Mouse (Mus musculus): ENCODE data around the gene Dbx1. TPM values are rescaled to one million over a fixed set of nuclear protein-coding genes. Genes with fewer than 3 reads are reported as not detected.

The Dbx1 gene
- total RNA-seq, 2 experiments from 2014 or later, result not detected

Other genes starting within 250 kb of the Dbx1 start
- gene Htatip2, start 122.3 kb upstream of the Dbx1 start, total RNA-seq (2021), result 1 to 10 TPM; 4.7 to 5.5 TPM
- gene Prmt3, start 141.5 kb upstream of the Dbx1 start, total RNA-seq (2021), result 10 to 100 TPM; 47.5 to 49.2 TPM

All from left cerebral cortex, postnatal 4 days (tissue).